Mouse (Mus musculus) embryo, embryonic 9.5 days (tissue): Measurements from ENCODE around the gene Fgd3.

Source experiments
- DNase-seq: peaks from one replicate; pipeline ENCODE4 v3.0.0-alpha.2; 2017; ENCODE audit errors: extremely low spot score

Gene Fgd3

DNA sequence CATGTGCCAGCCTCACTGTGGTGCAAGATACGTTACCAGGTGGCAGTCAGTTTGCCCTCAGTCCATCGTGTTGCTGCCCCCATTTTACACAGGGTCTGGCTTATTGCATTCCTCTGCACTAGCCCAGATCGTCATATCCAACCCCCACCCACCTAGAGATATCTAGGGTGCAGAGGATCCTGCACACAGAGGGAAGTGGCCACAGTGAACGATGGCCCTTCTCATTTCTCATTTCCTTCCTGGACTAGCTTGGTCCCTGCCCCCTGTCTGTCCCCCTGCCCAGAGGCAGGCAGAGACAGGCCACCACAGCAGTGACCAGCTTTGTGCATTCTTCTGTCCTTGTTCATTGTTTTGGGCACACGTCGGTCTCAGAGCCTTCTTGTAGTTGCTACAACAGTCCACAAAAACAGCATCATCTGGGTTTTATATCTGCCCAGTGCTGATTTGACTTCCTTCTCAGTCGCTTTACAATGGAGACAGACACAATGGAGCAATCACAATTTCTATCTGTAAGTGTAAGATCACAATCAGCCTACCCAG, 13.3 kb downstream of the Fgd3 start:
- DNase-seq, result no peak

DNA sequence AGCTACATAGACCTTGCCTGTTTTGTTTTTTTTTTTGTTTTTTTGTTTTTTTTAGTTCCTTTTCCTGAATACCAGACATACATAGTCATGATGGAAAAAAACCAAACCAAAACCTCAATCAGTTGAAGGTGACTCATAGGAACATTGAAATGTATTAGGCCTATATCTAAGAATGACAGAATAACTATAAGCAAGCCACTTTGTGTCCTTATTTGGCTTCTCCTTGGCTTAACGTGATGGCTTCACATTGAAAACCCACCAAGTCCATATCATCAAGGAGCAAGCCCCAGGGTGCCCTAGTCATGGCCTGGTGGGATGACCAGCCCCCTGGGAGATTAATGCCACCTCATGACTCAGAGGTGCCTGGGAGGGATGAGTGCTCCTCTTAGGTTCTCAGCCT, 19.3 kb downstream of the Fgd3 start:
- no peak for DNase-seq

GRCm38 (mm10) chr13:49298514-49299381, 21.4 kb downstream of the Fgd3 start:
- no peak for DNase-seq

DNA sequence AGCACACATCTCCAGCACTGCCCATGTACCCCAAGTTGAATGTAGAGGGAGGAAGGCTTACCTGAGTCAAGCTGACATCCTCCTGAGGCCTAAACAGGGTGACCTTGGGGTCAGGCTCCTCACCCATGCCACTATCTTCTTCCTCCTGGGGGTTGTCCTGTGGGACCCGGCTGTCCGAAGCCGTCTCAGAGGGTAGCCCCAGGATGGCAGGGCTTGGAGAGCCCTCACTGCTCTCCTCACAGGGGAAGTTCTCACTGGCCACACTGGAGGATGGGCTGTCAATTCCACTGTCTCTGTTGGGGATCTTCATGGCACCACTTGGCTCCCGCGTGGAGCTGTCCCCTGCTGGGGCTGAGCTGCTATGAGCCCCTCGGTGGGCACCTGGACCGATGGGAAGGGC, 23.8 kb downstream of the Fgd3 start:
- no peak for DNase-seq

DNA sequence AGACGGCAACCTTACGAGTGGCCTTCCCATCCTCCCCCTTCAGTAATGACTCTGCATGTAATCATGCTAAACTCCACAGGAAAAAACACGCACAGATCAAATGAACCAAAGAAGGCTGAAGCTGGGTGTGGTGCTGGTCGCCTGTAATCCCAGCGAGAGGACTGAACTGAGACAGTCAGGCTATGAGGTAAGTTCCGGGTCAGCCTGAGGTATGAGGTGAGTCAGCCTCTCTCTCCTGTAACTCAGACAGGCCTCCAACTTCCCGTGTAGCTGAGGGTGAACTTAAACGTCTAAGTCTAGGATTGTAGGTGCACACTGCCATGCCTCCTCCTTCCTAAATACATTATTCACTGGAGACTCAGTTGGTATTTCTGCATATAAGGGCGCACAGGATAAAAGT, 26.0 kb downstream of the Fgd3 start:
- no peak for DNase-seq

DNA sequence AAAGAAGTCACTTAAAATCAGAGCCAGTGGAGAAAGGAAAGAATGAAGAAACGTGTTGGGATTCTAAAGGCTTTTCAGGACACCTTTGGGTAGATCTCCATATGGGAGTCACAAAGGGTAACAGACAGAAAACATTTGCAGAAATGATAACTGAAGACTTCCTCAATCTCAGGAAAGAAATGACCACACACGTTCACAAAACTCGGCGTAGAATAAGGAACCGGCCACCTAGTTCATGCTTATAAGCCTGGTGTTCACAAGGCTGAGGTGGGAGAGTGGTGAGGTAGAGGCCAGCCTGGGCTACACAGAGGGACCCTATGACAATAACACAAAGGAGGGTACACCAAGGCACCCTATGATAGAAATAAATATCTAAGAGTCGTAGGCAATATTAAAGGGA, 28.2 kb downstream of the Fgd3 start:
- DNase-seq, result no peak

DNA sequence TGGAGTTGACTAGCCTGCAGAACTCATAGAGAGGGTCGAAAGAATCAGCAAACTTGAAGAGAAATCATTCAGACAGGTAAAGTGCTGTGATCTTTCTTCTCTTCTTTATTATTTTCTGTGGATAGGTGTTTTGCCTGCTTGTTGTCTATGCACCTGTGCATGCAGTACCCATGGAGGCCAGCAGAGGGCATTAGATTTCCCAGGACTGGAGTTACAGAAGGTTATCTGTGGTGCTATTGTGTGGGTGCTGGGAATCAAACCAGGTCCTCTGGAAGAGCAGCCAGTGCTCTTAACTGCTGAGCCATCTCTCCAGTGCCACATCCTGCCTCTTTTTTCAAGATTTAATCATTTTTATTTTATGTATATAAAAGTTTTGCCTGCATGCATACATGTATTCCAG, 28.7 kb downstream of the Fgd3 start:
- no peak for DNase-seq

DNA sequence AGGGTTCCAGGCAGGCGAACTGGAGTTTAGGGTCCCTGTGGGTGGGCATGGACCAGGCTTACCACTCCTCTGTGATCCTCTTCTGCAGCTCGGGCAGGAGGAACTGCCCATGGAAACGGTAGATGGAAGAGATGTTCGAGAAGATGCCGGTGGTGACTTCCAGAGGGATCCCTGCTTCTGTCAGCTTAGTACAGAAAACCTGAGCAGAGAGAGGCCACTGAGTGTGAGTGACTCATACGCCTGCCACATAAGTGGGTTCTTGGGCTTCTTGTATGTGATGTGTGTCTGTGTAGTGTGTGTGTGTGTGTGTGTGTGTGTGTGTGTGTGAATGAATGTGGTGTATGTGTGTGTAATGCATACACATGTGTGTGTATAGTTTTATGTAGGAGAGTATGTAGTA, 32.9 kb downstream of the Fgd3 start:
- no peak for DNase-seq

DNA sequence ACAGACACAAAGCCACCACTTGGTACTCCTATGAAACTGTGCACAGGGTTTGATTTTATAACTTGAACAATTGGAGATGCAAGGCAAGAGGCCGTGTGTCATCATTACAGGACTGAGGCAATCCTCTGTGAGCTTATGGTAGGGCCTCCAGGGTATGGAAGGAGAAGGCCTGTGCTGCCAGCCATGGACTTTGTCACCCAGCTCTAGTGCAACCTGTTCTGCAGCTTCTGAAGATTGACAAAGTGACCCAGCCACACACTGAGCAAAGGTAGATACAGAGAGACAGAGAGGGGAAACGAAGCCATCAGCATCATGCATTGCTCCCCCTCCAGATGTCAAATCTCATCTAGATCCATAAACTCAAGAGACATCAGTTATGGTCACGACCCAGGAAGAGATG, 33.4 kb downstream of the Fgd3 start:
- DNase-seq, result no peak

GRCm38 (mm10) chr13:49283686-49284085, 36.4 kb downstream of the Fgd3 start:
- no peak for DNase-seq

- no peak for DNase-seq
Measured at GRCm38 (mm10) chr13:49282168-49282567, 37.9 kb downstream of the Fgd3 start.

GRCm38 (mm10) chr13:49271831-49272765, 48.0 kb downstream of the Fgd3 start:
- DNase-seq, result no peak

DNA sequence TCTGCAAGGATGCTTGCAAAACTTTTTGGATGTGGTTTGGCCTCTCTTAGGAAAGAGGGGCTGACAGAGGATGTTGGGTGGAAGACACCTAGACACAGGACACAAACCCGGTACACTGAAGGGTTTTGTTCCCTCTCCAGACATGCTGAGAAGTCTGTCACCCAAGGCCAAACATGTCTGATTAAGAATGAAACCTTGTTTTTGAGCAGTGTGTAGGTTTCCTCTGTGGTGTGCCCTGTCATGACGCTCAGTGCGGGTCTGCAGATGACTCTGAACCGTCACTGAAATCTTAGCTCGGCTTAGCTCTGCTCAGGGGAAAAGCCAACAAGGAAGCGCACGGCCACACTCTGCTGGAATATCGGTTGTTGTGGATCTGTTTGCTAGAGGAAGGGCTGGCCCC, 49.6 kb downstream of the Fgd3 start:
- DNase-seq, result no peak

DNA sequence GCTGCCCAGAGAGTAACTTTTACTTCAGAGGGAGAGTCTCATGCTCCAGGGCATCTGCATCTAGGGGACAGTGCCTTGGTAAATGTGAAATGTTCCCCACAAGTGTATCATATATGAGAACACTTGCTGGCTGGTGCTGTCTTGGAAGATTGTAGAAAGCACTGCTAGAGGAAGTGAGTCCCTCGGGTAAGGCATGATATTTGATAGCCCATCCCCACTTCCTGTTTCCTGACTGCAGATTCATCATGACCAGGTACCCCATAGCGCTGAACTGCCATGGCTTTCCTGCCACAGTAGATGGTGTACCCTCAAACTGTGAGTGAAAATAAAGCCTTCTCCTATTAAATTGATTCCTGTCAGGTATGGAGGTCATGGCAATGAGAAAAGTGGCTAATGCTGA, 52.5 kb downstream of the Fgd3 start:
- DNase-seq, result no peak

DNA sequence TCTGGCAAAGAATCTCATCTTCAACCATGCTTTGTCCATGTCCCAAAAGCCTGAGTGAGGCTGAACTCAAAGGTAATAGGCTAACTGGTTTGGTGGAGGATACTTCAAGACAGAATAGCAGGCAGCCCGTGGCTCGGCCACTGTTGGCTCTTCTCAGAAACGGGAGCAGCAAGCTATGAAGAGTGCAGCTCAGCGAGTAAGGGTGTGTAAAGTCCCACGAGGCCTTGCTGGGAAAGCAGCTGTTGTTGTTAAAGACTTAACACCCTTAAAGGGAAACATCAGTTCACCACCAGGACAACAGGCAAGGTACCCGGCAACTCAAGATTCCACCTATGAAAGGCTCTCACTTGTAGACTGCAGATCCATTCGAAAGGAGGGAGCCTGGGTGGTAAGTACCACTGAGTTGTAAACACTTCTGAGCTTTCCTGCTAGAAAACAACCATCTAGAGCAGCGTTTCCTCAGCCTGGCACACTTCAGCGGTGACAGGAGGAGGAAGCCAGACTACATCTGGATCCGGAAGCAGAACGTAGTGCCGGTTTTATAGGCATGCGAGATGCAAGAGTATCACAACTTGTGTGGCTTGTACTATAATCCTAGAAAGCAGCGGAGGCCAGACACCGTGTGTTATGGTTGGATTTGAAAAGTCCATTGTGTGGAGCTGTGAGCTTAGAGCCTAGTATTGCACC, 59.9 kb downstream of the Fgd3 start:
- DNase-seq, result no peak

DNA sequence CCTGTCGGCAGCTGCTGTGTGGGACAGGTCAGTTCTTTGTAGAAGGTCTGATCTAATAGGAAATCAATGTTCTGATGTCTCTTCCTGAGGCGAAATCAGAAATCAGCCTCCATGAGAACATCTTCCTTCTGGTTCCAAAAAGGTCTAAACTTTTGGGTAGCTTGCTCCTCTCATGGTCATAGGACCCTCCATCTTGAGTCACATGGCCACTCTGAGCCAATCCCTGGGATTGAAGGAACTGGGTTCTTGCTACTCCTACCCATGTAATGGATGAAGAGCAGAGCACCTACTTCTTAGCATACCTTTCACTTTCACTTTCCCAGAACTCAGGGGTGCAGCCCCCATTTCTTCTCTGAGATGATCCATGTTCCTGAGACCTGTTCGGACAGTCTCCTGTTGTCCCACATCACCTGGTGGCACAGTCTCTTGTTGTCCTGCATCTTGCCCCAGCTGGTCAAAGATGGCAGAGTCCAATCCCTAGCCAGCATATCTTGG, 62.2 kb downstream of the Fgd3 start:
- no peak for DNase-seq

DNA sequence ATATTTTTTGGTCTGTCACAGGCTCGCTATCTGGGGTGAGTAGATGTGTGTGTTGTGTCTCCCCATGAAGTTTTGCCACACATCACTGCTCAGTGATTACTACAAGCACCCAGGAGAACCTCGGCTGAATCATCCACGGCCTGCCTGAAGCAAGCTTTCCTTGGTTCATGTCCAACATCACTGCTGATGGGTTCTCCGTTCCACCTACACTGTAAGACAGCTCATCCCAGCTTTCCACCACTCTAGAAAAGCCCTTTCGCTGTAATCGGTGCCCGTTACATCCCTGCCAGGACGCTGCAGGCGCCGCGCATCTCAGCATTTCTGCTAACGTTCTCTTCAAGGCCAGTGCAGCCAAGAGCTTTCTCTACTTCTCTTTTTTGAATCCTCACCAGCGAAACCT, 67.4 kb downstream of the Fgd3 start:
- no peak for DNase-seq

GRCm38 (mm10) chr13:49252113-49252512, 68.0 kb downstream of the Fgd3 start:
- no peak for DNase-seq

DNA sequence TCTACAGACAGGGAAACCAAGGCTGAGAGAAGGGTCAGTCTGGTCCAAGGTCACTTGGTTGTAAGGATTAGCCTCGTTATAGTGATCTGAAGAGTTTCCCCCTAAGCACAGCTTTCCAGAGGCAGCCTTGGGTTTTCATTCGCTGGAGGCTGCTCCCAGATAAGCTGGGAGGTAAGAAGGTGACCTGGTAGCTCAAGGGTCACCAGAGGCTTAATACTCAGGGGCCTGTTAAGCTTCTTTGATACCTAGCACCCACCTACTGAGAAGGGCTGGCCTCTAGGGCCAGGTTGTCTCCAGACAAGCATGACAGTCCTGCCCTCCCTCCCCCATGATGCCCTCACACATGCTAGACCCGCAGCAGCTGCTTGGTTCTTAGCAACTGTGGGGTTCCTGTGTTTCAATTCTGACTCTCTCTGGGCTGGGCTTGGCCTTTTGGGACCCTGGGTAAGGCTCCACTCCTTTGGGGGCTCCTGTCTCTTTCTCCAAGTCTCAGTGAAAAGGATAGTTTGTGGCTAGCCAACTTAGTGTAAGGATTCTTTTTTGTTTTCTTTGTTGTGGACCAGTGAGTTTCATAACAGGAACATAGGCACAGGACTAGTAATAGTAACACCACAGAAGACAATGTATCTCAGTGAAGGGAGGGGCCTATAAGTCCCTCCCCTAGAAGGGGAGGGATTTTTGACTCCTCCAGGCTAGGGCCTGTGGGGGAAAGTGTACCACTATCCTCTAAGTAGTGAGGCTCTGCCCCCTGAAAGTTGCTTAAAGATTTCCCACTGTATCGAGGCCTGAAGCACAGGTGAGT, 69.2 kb downstream of the Fgd3 start:
- no peak for DNase-seq

GRCm38 (mm10) chr13:49249634-49250033, 70.5 kb downstream of the Fgd3 start:
- no peak for DNase-seq

GRCm38 (mm10) chr13:49248923-49249322, 71.2 kb downstream of the Fgd3 start:
- DNase-seq, result no peak
